Mouse (Mus musculus) R1 (cell line): ENCODE data around the gene Dok3.

Experiments
- DNase-seq: peaks from one replicate; pipeline ENCODE4 v3.0.0-alpha.2; 2018; ENCODE audit warnings: low read depth, low spot score

Dok3 gene

DNA sequence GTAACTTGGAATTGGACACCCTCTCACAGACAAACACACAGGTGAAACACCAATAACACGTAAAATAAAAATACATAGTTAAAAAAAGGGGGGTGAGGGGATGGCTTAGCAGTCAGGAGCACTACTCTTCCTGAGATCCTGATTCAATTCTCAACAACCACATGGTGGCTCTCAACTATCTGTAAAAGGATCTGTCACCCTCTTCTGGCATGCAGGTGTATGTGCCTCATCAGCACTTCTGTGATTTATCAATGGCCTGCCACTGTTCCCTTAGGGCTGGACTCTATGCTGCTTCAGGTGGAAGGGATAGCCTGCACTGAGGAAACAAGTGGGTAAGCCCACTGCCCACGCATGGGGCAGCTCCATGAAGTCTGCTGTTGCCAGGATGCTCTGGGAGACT lies 11.8 kb upstream of the Dok3 start:
- DNase-seq: no peak

DNA sequence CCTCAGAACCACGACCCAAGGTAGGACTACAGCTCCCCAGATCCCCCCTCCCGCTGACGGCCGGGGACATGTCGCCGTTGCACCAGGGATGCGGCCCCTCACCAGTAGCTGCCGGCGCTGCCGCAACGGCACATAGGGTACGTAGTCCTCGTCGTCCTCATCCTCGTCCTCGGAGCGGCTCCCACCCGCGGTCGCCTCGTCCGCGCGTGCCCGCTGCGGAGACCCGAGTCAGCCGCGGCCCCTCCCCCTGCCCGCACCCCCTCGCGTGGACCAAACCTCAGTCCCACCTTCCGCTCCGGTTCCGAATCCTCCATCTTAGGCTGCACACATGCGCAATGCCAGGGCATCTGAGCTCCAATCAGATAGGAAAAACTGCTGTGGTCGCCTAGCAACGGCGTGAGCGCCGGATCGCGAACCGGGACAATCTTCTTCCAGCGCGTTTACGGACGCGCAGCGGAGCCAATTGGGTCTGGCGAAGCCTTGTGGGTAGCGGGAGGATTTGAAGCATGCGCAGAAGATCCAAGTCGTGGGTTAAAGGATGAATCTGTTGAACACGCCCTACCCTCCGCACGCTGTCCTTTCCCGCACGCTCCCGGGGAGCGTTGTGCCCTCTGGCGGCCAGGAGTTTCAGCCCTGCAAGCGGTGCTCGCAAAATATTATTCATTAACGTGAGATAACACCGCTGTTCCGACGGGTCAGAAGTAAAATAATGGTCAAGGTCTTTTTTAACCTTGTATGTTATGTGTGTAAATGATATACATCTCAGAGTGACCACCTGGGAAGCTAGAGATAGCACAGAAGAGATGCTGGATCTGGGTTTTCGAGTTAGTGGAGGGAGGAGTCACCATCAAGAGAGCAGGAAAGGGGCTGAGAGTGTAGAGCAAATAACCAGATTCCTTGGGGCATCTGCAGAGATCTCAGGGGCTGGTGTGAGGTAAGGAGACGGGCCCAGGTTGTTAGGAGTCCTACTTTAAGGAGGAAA lies 7.4 kb upstream of the Dok3 start, which contains the start of gene Ddx41:
Gene Ddx41 (minus strand): TSS at position 465 of the 982 bp plus-strand sequence.
- DNase-seq: peak; percentile 100

DNA sequence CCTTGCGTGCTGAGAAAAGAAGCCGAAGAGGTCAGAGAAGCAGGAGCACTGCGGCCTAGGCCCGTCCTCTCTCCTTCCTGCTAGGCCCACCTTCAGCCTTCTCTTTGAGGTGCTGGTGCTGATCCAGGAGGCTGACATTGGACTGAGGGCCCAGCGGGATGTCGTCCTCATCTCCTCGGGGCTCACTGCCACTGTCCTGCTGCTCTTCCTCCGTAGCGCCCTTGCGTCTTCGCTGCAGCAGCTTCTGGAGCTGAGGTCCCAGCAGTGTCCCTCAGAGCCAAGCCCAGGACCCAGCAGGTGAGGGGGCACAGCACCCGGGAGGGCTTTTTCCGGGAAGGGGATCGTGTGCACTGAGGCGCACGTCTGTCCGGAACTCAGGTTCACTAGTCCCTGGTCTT lies 6.7 kb upstream of the Dok3 start:
- DNase-seq: no peak

DNA sequence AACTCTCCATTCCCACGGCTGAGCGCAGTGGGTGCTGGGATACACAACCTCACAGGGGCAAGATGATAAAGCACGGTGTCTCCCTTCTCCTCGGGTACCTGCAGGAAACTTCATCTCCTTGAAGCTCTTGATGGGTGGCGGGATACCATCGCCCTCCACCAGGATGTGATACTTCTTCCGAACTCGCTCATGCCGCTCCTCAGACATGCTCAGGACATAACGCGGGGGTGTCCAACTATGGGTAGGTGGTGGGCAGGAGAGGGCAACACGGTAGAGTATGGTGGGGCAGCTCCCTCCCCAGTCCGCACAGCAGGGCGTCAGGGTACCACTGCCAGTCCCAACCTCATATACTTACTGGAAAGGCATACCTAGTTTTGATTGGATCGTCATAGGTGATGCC lies 6.1 kb upstream of the Dok3 start:
- no peak for DNase-seq

DNA sequence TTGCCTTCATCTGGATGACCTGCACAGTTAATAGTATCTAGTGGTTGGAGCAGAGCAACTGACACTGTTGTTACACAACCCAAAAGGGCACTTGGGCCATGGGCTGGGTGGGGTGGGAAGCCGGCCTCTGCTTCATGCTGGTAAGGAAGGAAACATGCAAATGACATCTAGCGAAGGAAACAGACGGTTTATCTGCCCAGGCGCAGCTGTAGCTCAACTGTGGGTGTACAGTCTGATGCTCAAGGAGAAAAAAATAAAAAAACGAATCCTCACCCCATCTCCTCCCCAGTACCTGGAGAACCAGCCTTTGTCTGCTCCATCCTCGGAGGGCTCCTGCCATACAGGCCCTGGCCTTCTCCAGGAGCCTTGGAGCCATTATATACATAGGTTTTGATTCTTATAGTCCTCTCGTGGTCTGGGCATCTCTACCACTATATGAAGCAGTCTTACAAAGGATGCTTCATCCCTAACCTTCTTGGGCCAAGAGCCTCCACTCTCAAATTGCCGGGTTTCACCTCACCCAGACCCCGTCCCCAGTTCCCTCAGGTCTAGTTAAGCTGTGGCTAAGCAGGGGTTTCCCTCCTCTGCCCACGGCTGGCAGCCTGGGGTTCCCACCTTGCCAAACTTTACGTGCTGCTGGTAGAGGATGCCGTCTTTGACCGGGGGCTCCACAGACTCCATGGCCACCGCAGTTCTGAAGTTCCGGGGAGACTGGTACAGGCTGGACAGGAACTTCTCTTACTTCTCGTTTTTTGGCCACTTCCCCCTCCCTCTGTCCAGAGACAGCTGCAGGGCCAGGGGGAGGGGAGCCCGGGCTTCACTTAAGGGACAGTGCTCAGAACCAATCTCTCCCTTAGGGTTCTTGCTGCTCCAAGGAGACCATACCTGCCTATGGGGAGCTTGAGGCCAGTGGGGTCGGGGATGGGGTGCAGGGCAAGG lies 993 bp downstream of the Dok3 start:
- DNase-seq: no peak

DNA sequence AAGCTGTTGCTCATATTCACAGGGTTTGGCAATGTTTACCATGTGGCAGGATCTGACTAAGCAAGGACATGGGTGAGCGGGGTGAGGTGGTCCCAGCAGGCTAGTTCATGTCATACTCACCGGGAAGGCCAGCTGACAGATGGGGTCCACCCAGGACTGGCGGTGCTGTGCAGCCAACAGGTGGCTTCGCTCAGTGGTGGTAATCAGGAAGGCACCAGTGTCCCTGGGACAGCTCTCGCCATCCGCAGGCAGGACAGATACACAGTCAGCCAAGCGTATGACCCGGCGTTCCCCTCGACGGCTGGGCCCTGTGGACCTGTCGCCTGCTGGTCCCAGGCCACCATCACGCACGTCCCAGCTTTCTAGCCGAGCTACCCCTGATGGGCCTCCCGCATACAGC lies 1.9 kb downstream of the Dok3 start:
- no peak for DNase-seq

DNA sequence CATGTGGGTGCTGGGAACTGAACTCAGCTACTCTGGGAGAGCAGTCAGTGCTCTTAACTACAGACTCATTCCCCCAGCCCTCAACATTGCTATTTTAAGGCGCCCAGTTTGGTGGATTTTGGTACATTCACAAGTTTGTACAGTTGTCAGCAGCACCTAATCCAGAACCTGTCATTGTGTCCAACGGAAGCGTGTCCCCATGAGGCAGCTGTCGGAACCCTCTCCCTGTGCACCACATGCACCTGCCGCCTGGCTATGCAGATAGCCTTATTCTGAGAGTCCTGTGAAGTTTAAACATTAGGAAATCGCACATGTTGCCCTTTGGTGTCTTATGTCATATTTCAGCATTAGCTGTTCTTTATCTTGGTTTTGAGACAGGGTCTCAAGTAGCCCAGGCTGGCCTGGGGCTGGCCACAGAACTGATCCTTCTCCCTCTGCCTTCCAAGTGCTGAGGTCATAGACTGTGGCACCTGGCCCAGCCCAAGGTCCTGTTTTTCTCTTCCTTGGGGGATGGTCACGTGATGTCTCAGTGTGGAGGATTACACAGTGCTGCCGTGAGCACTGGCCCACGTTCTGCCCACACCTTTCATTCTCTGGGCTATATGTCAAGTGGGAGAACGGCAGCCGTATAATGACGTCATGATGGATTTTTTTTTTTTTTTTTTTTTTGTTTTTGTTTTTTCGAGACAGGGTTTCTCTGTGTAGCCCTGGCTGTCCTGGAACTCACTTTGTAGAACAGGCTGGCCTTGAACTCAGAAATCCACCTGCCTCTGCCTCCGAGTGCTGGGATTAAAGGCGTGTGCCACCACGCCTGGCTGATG lies 3.2 kb downstream of the Dok3 start:
- no peak for DNase-seq

DNA sequence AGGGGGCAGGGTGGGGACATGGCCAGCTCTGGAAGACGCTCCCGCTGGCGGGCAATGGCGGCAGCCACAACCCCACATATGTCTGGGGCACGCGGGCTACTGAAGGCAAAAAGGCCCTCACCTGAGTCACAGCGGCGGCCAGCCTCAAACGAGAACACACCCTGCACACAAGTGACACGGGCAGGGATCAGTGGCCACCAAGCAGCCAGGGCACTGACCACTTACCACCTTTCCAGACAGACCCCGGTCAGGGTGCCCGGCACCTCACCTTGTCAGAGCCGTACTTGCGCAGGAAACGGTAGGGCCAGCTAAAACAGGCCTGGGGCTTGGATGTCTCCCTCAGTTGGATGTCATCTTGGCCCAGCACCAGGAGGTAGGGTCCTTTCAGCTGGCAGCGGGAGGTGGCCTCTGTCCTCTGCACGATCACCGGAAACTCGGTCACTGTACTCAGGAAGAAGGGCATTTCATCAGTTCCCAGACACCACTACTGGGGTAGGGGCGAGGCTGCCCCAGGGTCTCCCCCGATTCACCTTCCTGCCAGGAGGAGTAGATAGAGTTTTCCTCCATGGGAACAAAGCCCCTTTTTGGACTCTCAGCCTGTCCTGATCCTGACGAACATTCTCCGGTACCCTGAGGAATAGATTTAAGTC lies 5.0 kb downstream of the Dok3 start:
- no peak for DNase-seq

DNA sequence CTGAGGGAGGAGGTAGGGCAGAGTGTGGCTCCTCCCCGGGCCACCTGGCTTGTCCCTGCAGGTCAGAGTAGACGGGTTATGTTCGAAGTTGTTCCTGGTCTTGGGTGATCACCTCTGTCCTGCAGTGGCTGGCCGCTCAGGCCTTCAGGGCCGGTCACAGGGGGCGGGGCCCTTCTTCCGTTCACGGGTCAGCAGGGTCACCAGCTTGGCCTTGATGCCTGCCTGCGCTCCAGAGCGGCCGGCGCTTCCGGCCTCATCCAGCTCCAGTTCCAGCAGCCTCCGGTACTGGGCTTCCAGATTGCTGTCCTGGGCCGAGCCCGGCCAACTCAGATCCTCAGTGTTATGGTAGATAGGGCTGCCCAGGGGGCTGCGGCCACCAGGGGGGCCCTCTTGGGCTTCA lies 5.8 kb downstream of the Dok3 start:
- DNase-seq: no peak

DNA sequence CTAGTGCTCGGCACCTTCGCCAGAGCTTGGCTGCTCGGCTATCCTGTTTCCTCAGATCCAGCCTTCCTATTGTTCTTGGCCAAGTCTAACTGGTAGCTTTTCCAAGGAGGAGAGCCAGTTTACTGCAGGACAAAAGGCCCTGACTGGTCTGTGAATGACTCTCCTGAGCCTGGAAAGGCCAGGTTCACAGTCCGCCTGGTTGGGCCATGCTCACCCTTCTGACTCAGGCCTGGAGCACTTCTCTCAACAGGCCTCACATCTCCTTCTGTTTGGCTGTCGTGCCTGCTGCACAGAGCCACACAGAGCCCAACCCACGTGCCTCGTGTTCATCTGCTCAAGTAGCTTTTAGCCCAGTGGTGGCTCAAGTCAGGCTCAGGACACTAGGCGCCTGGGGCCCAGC lies 6.4 kb downstream of the Dok3 start:
- DNase-seq: peak; percentile 49

DNA sequence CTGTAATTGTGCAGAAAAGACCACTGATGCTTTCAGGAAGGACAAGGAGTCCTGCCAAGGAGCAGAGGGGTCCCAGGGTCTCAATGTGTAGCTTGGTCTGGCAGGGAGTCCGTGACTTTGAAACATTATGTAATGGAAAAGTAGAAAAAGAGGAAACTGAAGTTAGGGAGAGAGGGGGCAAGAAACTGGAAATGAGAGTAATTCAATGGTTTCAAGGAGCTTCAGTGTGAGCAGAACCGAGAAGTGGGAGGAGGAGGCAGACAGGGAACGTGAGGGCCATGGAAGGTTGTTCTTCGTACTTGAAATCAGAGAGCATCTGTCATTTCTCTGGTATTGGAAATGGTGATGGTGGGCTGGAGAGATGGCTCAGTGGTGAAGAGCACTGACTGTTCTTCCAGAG lies 9.5 kb downstream of the Dok3 start:
- DNase-seq: no peak

DNA sequence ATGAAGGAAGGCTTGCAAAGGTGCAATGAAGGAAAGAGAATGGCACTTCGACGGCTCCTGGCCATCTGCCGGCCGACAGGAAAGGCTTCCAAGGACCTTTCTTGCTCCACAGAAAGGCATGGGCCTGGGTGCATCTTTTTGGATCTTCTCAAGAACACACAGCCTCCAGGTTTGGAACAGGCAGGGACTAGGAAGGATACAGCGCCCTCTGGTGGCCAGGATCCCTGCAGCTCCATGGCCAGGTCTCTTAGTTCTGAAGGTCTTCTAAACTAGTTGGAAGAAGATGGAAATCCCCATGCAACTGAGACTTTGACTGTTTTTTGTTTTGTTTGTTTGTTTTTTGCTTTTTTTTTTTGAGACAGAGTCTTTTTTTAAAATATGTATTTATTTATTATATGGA lies 12.1 kb downstream of the Dok3 start:
- peak; percentile 84 for DNase-seq

DNA sequence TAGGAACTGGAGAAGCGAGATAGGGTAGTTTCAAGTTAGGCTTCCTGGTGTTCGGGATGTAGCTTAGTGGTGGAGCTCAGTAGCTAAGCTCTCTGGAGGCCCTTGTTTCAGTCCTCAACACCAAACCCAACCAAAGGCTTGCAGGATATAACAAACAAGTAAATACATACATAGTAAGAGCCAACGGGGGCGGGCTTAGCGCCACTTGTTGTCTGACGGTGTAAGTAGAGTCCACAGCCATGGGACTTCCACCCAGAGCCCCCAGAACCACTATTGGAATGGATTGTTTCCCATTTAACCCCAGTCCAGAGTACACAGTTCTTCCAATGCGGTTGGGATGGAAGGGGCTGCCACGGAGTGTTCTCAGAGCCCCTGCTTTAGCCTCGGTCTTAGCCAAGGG lies 15.3 kb downstream of the Dok3 start:
- DNase-seq: no peak

DNA sequence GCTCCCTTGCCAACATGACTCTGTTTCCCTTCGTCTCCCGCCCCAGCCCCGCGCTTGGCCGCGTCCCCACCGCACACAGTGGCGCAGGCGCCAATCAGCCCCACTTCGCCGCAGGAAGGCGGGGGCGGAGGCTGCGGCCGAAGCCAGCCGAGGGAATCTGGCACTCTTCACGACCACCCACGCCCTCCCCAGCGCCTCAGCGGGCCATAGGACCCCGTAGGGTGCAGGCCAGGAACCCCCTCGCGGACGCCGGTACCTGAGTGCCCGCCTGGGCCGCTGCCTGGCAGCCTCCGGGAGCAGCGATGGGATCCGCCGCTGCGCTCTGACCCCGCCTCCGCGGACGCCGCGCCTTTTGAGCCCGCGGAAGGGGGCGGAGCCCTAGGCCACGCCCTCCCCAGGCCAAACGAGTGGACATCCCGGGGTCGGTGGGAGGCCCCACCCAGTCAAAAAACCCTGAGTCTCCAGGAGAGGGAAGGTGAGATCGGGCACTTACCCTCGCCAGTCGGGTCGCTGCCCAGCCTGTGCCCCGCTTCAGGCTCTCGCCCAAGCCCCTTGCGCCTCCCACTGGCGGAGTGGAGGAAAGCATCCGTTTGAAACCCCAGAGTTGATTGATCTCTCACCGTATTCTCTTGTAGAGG lies 15.9 kb downstream of the Dok3 start, which contains the start of gene Pdlim7:
Gene Pdlim7 (minus strand): TSS at position 566 of the 638 bp plus-strand sequence.
- DNase-seq: peak; percentile 88

DNA sequence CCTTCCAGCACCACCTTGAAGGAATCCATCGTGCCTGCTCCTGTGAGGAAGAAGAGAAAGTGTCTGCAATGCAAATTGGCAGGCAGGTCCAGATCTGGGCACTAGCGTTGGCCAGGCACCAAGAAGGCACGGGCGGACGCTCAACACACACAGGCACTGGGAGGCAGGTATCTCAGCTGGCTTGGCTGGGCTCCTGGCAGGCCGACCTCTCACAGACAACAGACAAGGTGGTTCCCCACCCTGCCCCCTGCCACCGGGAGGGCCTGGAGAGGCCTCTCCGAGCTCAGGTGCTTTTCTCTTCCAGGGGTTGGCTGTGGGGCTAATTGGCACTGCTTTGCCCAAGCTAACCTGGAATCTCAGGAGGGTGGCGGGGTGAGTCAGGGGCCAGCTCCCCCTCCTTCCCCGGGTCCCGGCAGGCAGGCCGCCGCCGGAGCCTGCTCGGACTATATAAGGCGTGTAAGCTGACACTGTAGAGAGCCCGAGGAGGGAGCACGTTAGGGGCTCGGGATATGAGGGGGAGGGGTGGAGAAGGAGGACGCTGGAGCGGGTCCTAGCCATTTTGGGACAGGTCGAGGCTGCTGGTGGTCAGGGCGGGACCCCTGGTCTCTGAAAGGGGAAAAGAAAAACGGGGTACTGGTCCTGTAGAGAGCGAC lies 16.6 kb downstream of the Dok3 start:
- DNase-seq: peak; percentile 68

DNA sequence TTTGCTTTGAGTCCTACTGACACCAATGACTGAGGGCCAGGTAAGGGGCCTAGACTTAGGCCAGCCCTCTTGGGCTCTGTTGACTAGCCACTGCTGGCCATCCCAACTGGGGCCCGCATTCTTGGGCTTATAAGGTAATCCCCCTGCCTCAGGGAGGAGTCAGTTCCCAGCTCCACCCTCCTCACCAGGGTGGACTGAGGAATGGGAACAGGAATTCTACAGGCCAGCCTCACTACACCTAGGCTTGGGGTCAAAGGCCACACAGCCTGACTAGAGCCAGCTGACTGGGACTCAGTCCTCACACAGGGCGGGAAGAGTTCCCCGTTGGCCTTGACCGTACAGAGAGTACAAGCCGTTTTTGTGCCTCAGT lies 17.6 kb downstream of the Dok3 start:
- peak; percentile 64 for DNase-seq

DNA sequence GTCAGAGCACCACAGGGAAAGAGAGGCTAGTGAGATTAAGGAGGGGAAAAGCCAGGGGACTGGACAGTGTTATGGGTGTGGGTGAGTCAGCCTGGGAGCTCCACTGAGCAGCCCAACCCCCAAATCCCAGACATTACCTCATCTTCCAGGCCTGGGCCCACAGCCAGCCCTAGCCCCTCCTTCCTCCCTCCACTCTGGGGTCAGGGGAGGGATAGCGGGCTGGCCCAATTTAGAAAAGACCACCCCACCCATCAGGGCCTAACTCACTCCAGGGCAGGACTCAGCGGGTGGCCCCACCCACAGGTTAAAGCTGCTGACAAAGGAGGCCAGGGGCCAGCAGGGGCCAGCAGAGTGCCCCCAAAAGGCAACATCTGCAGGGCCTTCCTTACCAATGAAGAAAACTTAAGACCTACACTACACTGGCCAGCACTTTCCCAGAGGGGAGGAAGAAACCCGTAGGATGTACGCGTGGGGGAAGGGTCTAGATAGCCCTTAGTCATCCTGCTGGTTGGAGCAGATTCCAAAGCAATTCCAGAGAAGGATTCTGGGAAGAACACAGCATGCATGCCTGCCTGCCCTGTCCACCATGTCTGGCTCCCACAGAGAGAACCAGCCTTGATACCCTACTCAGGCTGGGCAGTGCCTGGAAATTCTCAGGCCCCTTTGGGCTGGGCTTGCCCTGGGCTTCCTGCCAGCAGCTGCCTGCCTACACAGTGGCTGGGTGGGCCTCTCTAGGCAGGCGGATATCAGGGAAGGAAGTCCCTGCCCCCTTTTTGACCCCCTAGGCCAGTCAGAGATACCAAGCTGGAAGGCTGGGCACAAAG lies 18.2 kb downstream of the Dok3 start:
- DNase-seq: peak; percentile 74

DNA sequence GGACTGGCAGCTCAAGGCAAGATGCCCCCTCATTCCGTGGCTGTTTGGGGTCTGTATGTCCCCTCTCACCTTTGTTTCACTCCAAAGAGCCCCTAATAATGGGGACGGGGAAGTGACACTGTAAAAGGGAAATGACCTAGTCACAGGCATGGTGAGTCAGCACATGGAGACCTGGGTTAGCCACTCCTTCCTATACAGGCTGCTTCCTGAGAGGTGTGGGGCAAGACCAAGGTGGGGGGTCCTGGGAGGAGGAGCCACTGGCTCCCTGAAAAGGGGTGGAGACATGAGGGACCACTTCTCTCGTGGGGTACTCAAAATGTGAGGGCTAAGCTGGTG lies 18.8 kb downstream of the Dok3 start:
- peak; percentile 83 for DNase-seq

DNA sequence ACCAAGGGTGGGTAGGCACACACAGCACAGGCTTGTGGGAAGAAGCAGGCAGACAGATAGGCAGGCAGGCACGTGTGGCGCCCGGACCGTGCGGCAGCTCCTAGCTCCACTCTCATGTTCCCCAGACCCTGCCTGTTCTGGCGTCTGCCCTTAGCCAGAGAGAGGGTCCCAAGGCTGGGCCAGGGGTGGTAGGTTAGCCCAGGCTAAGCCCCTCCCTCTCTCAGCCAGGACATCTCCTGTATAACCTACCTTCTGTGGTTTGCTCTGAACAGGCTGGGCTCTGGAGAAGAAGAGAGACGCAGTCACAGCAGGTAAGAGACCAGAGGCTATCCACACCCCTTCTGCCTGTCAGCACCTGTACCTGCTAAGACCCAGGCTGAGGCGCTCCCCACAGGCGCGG lies 20.6 kb downstream of the Dok3 start:
- DNase-seq: peak; percentile 18
